Mouse (Mus musculus) layer of hippocampus, adult 6 months (tissue): ENCODE results near the gene Daam2. TPM values are rescaled to one million over a fixed set of nuclear protein-coding genes. Genes with fewer than 3 reads are reported as not detected.

Source experiments
- long read RNA-seq, 2 experiments: library from polyadenylated mRNA; unstranded; transcript quantifications; one replicate each; pipeline ENCODE4 v2.0.0; 2019 to 2020
- polyA plus RNA-seq: library from polyadenylated mRNA; unstranded; fragments of <200 nt; fragmentation: Nextera tagmentation; gene quantifications from 2 replicates; pipeline ENCODE4 v1.2.3, GENCODE M21; 2021

The Daam2 gene
- 4.4 and 4.7 TPM in 2 replicates for polyA plus RNA-seq
- long read RNA-seq, experiment 1, partial matches to known transcripts: 2 of 11 reads
- long read RNA-seq, experiment 1, other reads (novel, unspliced or antisense): 8 of 11 reads
- long read RNA-seq, experiment 2, partial matches to known transcripts: 9 of 44 reads
- long read RNA-seq, experiment 2, other reads (novel, unspliced or antisense): 33 of 44 reads

GRCm38 (mm10) chr17:49563830-49564470, at the start of gene Daam2:
Daam2 (minus strand) TSS chr17:49564343.

DNA sequence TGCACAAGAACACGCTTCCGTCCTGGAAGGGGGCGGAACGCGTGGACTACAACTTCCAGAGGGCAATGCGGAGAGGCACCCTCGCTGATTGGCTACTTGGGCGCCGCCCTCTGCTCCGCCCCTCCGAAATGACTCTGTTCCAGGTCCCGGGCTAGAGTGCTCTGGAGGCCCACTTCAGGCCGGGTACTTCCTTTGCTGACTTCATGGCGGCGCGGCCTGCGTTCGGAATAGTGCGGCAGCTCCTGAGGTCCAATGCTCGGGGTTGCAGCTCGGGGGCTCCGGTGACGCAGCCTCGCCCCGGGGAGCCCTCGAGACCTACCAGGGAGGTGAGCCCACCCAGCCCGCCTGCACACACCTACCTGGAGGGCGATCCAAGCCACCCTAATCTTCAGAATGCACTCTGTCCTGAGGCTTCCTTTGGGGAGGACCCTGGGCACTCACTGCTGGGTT, 135.9 kb downstream of the Daam2 start, which contains the start of gene Mocs1:
Gene Mocs1 (plus strand): TSS at position 124 of the 450 bp plus-strand sequence.

Other genes starting within 250 kb of the Daam2 start
- gene Mocs1, start 136.0 kb downstream of the Daam2 start, polyA plus RNA-seq: 3.8 and 4.5 TPM in 2 replicates
- gene Kif6, start 50.8 kb upstream of the Daam2 start, polyA plus RNA-seq: 2.0 and 2.3 TPM in 2 replicates